Mouse (Mus musculus) E14TG2a.4 (cell line): ENCODE measurements around the gene Mettl7a1.
"Not testable (repeated sequence)": the region's sequence is repeated elsewhere in the genome, so short reads cannot be mapped to it uniquely, and the experiment has no call there.

ENCODE experiments used
- CTCF ChIP-seq: conservative IDR thresholded peaks from 2 replicates; pipeline ENCODE4 v1.5.1; 2014; ENCODE audit warnings: low read length
- NANOG ChIP-seq: IDR thresholded peaks from 2 replicates; pipeline ENCODE4 v1.6.1; 2014; ENCODE audit warnings: borderline replicate concordance, low read length, mixed read lengths
- POU5F1 ChIP-seq: IDR thresholded peaks from 2 replicates; pipeline ENCODE4 v1.6.1; 2014; ENCODE audit warnings: low read length, borderline replicate concordance

GRCm38 (mm10) chr15:100377847-100378505 is 74.0 kb downstream of the Mettl7a1 start:
- TF ChIP-seq CTCF, result 0 out of 2 replicates have a peak, but pooled peaks have one; percentile 17
- TF ChIP-seq POU5F1, NANOG: not testable (repeated sequence)
